Mouse (Mus musculus): ENCODE measurements around the gene Gm6176.
"Not testable (repeated sequence)": the region's sequence is repeated elsewhere in the genome, so short reads cannot be mapped to it uniquely, and the experiment has no call there.

The Gm6176 gene

GRCm38 (mm10) chr7:22056205-22056604 is at the start of gene Gm6176:
Gm6176 (minus strand) TSS chr7:22056305.
- DNase-seq (ENCODE audit: low spot score in 2 of 2) = not testable (repeated sequence)

GRCm38 (mm10) chr7:22068757-22069156 is 12.7 kb upstream of the Gm6176 start, which contains the start of gene Vmn1r139:
Vmn1r139 (plus strand) TSS chr7:22069057.
- not testable (repeated sequence) for DNase-seq (ENCODE audit: low spot score in 2 of 2)

GRCm38 (mm10) chr7:22028797-22029196 is 27.3 kb downstream of the Gm6176 start, which contains the start of gene Vmn1r138:
Vmn1r138 (minus strand) TSS chr7:22028897.
- not testable (repeated sequence) for DNase-seq (ENCODE audit: low spot score in 2 of 2)
